Mouse (Mus musculus) midbrain, embryonic 13.5 days (tissue): ENCODE measurements around the gene Elmsan1. TPM values are rescaled to one million over a fixed set of nuclear protein-coding genes. Genes with fewer than 3 reads are reported as not detected.
"Not testable (repeated sequence)": the region's sequence is repeated elsewhere in the genome, so short reads cannot be mapped to it uniquely, and the experiment has no call there.

Experiments used
- ATAC-seq: fragments of 200-750 bp; cut with Nextera tagmentation; 2 replicates; pipeline ENCODE4 v1.8.0; 2017; ENCODE audit warnings: mild to moderate bottlenecking, moderate TSS enrichment, moderate library complexity
- H3K27ac ChIP-seq: fragments of 300-500 bp; sonication (generic); 2 replicates; pipeline ENCODE4 v1.5.1; 2015; ENCODE audit warnings: inconsistent platforms, mild to moderate bottlenecking, moderate library complexity
- H3K27me3 ChIP-seq: fragments of 300-500 bp; sonication (generic); 2 replicates; pipeline ENCODE4 v1.6.1; 2015; ENCODE audit warnings: mild to moderate bottlenecking, inconsistent platforms
- H3K36me3 ChIP-seq: fragments of 300-500 bp; sonication (generic); 2 replicates; pipeline ENCODE4 v1.6.1; 2015; ENCODE audit warnings: mild to moderate bottlenecking, inconsistent platforms
- H3K4me1 ChIP-seq: fragments of 300-500 bp; sonication (generic); replicated peaks from 2 replicates; pipeline ENCODE4 v1.6.1; 2015; ENCODE audit warnings: inconsistent platforms
- H3K4me2 ChIP-seq: fragments of 300-500 bp; sonication (generic); replicated peaks from 2 replicates; pipeline ENCODE4 v1.6.1; 2015; ENCODE audit warnings: moderate library complexity, mild to moderate bottlenecking, inconsistent platforms
- H3K4me3 ChIP-seq: fragments of 300-500 bp; sonication (generic); replicated peaks from 2 replicates; pipeline ENCODE4 v1.5.1; 2015; ENCODE audit warnings: mild to moderate bottlenecking, inconsistent platforms
- H3K9ac ChIP-seq: fragments of 300-500 bp; sonication (generic); replicated peaks from 2 replicates; pipeline ENCODE4 v1.6.1; 2015; ENCODE audit warnings: mild to moderate bottlenecking, inconsistent platforms
- H3K9me3 ChIP-seq: fragments of 300-500 bp; sonication (generic); 2 replicates; pipeline ENCODE4 v1.6.1; 2016; ENCODE audit warnings: mild to moderate bottlenecking, inconsistent platforms
- WGBS: fragments of 180-500 bp; shearing (Covaris S2); methylation state at CpG from one replicate; pipeline ENCODE4 v1.1.7; 2015; 5-methylcytosine and 5-hydroxymethylcytosine counted together
- polyA plus RNA-seq: library from polyadenylated mRNA; unstranded; fragments of >200 nt; fragmentation: Nextera tagmentation; extraction: Ambion mirVana; gene quantifications from 2 replicates; pipeline ENCODE4 v1.2.1, GENCODE M21; 2015

Gene Elmsan1
- 3.6 and 5.2 TPM in 2 replicates for polyA plus RNA-seq

- Histone ChIP-seq H3K4me2 (peak within 1 kb of the TSS; percentile 99), H3K27me3 (peaks cover 10% of the 10 kb centered on the region; the same call in 1 of the 2 replicates), H3K4me3 (peak within 1 kb of the TSS; percentile 74), H3K27ac (peak within 1 kb of the TSS; percentile 65), H3K9me3 (no peaks in the 10 kb centered on the region), H3K36me3 (no peaks in the 10 kb centered on the region), H3K4me1 (peaks cover 72% of the 10 kb centered on the region), H3K9ac (peak within 1 kb of the TSS; percentile 79)
- WGBS, result under 1% methylated on average over 82 of the region's 82 CpGs
- ATAC-seq, result peak; percentile 74
Observed at GRCm38 (mm10) chr12:84218289-84219120, at the start of gene Elmsan1. TSS of gene Elmsan1 (minus strand) at chr12:84218881.

GRCm38 (mm10) chr12:84267264-84267663 is 48.6 kb upstream of the Elmsan1 start:
- 69% methylated on average over 2 of the region's 2 CpGs for WGBS
- Histone ChIP-seq H3K36me3 (no peaks in the 10 kb centered on the region), H3K4me3 (no peak overlapping the region), H3K9ac (no peak overlapping the region), H3K4me2 (no peak overlapping the region), H3K27ac (no peak overlapping the region), H3K27me3 (no peaks in the 10 kb centered on the region), H3K4me1 (no peaks in the 10 kb centered on the region), H3K9me3 (no peaks in the 10 kb centered on the region)
- ATAC-seq, result no peak

GRCm38 (mm10) chr12:84260363-84260762 is 41.7 kb upstream of the Elmsan1 start:
- Histone ChIP-seq H3K4me3 (no peak overlapping the region), H3K4me2 (no peak overlapping the region), H3K9me3 (no peaks in the 10 kb centered on the region), H3K27me3 (no peaks in the 10 kb centered on the region), H3K27ac (no peak overlapping the region), H3K9ac (no peak overlapping the region), H3K36me3 (no peaks in the 10 kb centered on the region), H3K4me1 (no peaks in the 10 kb centered on the region)
- no peak for ATAC-seq
- WGBS, result 42% methylated on average over 7 of the region's 7 CpGs

GRCm38 (mm10) chr12:84254886-84255285 is 36.2 kb upstream of the Elmsan1 start:
- WGBS, result 69% methylated on average over 5 of the region's 5 CpGs
- Histone ChIP-seq H3K27ac (no peak overlapping the region), H3K4me1 (no peaks in the 10 kb centered on the region), H3K36me3 (no peaks in the 10 kb centered on the region), H3K4me3 (no peak overlapping the region), H3K9ac (no peak overlapping the region), H3K4me2 (no peak overlapping the region), H3K9me3 (no peaks in the 10 kb centered on the region), H3K27me3 (no peaks in the 10 kb centered on the region)
- ATAC-seq, result no peak

- no peak overlapping the region for H3K4me3 ChIP-seq
- no peak for ATAC-seq
- 90% methylated on average over 5 of the region's 5 CpGs for whole genome bisulfite sequencing
- H3K9ac ChIP-seq, result no peak overlapping the region
- no peaks in the 10 kb centered on the region for H3K36me3 ChIP-seq
- no peak overlapping the region for H3K27ac ChIP-seq
- no peaks in the 10 kb centered on the region for H3K27me3 ChIP-seq
- H3K4me2 ChIP-seq, result no peak overlapping the region
- no peaks in the 10 kb centered on the region for H3K4me1 ChIP-seq
- no peaks in the 10 kb centered on the region for H3K9me3 ChIP-seq
Observed at GRCm38 (mm10) chr12:84252811-84253210, 34.1 kb upstream of the Elmsan1 start.

GRCm38 (mm10) chr12:84249217-84249616 is 30.5 kb upstream of the Elmsan1 start:
- no peak overlapping the region for H3K4me3 ChIP-seq
- ATAC-seq, result no peak
- WGBS, result 11% methylated on average over 3 of the region's 3 CpGs
- H3K4me2 ChIP-seq, result no peak overlapping the region
- H3K4me1 ChIP-seq, result no peaks in the 10 kb centered on the region
- H3K36me3 ChIP-seq, result no peaks in the 10 kb centered on the region
- H3K27ac ChIP-seq, result no peak overlapping the region
- no peak overlapping the region for H3K9ac ChIP-seq
- H3K27me3 ChIP-seq, result no peaks in the 10 kb centered on the region
- H3K9me3 ChIP-seq, result no peaks in the 10 kb centered on the region

GRCm38 (mm10) chr12:84245683-84246082 is 27.0 kb upstream of the Elmsan1 start:
- Histone ChIP-seq H3K4me2 (no peak overlapping the region), H3K4me1 (no peaks in the 10 kb centered on the region), H3K9me3 (no peaks in the 10 kb centered on the region), H3K9ac (no peak overlapping the region), H3K4me3 (no peak overlapping the region), H3K27ac (no peak overlapping the region), H3K36me3 (no peaks in the 10 kb centered on the region), H3K27me3 (no peaks in the 10 kb centered on the region)
- no peak for ATAC-seq
- 68% methylated on average over 5 of the region's 5 CpGs for WGBS

GRCm38 (mm10) chr12:84243076-84243770 is 24.5 kb upstream of the Elmsan1 start:
- no peaks in the 10 kb centered on the region for H3K27me3 ChIP-seq
- H3K36me3 ChIP-seq, result no peaks in the 10 kb centered on the region
- ATAC-seq, result no peak
- no peaks in the 10 kb centered on the region for H3K9me3 ChIP-seq
- 86% methylated on average over 7 of the region's 7 CpGs for WGBS
- no peaks in the 10 kb centered on the region for H3K4me1 ChIP-seq
- no peak overlapping the region for H3K4me3 ChIP-seq
- no peak overlapping the region for H3K9ac ChIP-seq
- H3K27ac ChIP-seq, result no peak overlapping the region
- H3K4me2 ChIP-seq, result no peak overlapping the region

- H3K4me1 ChIP-seq, H3K9ac ChIP-seq, H3K36me3 ChIP-seq, H3K27ac ChIP-seq, ATAC-seq, H3K4me2 ChIP-seq, H3K27me3 ChIP-seq, H3K9me3 ChIP-seq, H3K4me3 ChIP-seq: not testable (repeated sequence)
- WGBS, result 93% methylated on average over 5 of the region's 5 CpGs
Observed at GRCm38 (mm10) chr12:84237036-84237435, 18.4 kb upstream of the Elmsan1 start.

- H3K4me1 ChIP-seq, result no peaks in the 10 kb centered on the region
- 87% methylated on average over 10 of the region's 10 CpGs for WGBS
- H3K27ac ChIP-seq, result no peak overlapping the region
- H3K27me3 ChIP-seq, result no peaks in the 10 kb centered on the region
- H3K9ac ChIP-seq, result no peak overlapping the region
- no peak overlapping the region for H3K4me3 ChIP-seq
- H3K9me3 ChIP-seq, result no peaks in the 10 kb centered on the region
- H3K4me2 ChIP-seq, result no peak overlapping the region
- ATAC-seq, result no peak
- no peaks in the 10 kb centered on the region for H3K36me3 ChIP-seq
Observed at GRCm38 (mm10) chr12:84235981-84236752, 17.5 kb upstream of the Elmsan1 start.

- no peaks in the 10 kb centered on the region for H3K27me3 ChIP-seq
- H3K27ac ChIP-seq, result no peak overlapping the region
- H3K4me1 ChIP-seq, result no peaks in the 10 kb centered on the region
- no peak overlapping the region for H3K9ac ChIP-seq
- H3K36me3 ChIP-seq, result no peaks in the 10 kb centered on the region
- no peak overlapping the region for H3K4me3 ChIP-seq
- no peak overlapping the region for H3K4me2 ChIP-seq
- WGBS, result 88% methylated on average over 6 of the region's 6 CpGs
- ATAC-seq, result no peak
- H3K9me3 ChIP-seq, result no peaks in the 10 kb centered on the region
Observed at GRCm38 (mm10) chr12:84235577-84235976, 16.9 kb upstream of the Elmsan1 start.
